Mouse (Mus musculus) embryonic facial prominence, embryonic 11.5 days (tissue): ENCODE measurements around the gene Ino80e. TPM values are rescaled to one million over a fixed set of nuclear protein-coding genes. Genes with fewer than 3 reads are reported as not detected.
"Not testable (repeated sequence)": the region's sequence is repeated elsewhere in the genome, so short reads cannot be mapped to it uniquely, and the experiment has no call there.

ENCODE experiments used
- ATAC-seq: fragments of 200-750 bp; cut with Nextera tagmentation; replicated peaks from 2 replicates; pipeline ENCODE4 v1.8.0; 2017; ENCODE audit warnings: low read depth; ENCODE audit not compliant: insufficient number of reproducible peaks, low FRiP score, low TSS enrichment
- DNase-seq: peaks from one replicate; pipeline ENCODE4 v3.0.0-alpha.2; 2015; ENCODE audit warnings: low spot score
- H3K27ac ChIP-seq: fragments of 300-500 bp; sonication (generic); replicated peaks from 2 replicates; pipeline ENCODE4 v1.5.1; 2014; ENCODE audit warnings: mild to moderate bottlenecking, low read depth, low read length, control low read depth
- H3K27me3 ChIP-seq: fragments of 300-500 bp; sonication (generic); 2 replicates; pipeline ENCODE4 v1.6.1; 2014; ENCODE audit warnings: mild to moderate bottlenecking, low read length, moderate library complexity, mixed read lengths; ENCODE audit not compliant: control insufficient read depth, insufficient read depth
- H3K36me3 ChIP-seq: fragments of 300-500 bp; sonication (generic); replicated peaks from 2 replicates; pipeline ENCODE4 v1.6.1; 2014; ENCODE audit warnings: low read depth, mild to moderate bottlenecking, low read length, moderate library complexity, mixed read lengths; ENCODE audit not compliant: control insufficient read depth, insufficient read depth
- H3K4me1 ChIP-seq: fragments of 300-500 bp; sonication (generic); 2 replicates; pipeline ENCODE4 v1.6.1; 2014; ENCODE audit warnings: low read length, mixed read lengths; ENCODE audit not compliant: control insufficient read depth, insufficient read depth
- H3K4me2 ChIP-seq: fragments of 300-500 bp; sonication (generic); 2 replicates; pipeline ENCODE4 v1.6.1; 2014; ENCODE audit warnings: low read depth, mild to moderate bottlenecking, control low read depth, low read length, moderate library complexity
- H3K4me3 ChIP-seq: fragments of 300-500 bp; sonication (generic); 2 replicates; pipeline ENCODE4 v1.5.1; 2014; ENCODE audit warnings: low read depth, low read length, control low read depth
- H3K9ac ChIP-seq: fragments of 300-500 bp; sonication (generic); replicated peaks from 2 replicates; pipeline ENCODE4 v1.6.1; 2014; ENCODE audit warnings: mild to moderate bottlenecking, control low read depth, low read length
- H3K9me3 ChIP-seq: fragments of 300-500 bp; sonication (generic); replicated peaks from 2 replicates; pipeline ENCODE4 v1.6.1; 2016; ENCODE audit warnings: mild to moderate bottlenecking, low read length, inconsistent platforms, mixed read lengths; ENCODE audit not compliant: control insufficient read depth
- WGBS: fragments of 180-500 bp; shearing (Covaris S2); extraction: QIAGEN DNeasy Blood & Tissue Kit; methylation state at CpG from one replicate; pipeline ENCODE4 v1.1.7; 2014; 5-methylcytosine and 5-hydroxymethylcytosine counted together
- polyA plus RNA-seq: library from polyadenylated mRNA; unstranded; fragments of >200 nt; fragmentation: Nextera tagmentation; extraction: Ambion mirVana; gene quantifications from 2 replicates; pipeline ENCODE4 v1.2.1, GENCODE M21; 2014

The Ino80e gene
- polyA plus RNA-seq, result 100 and 101 TPM in 2 replicates

DNA sequence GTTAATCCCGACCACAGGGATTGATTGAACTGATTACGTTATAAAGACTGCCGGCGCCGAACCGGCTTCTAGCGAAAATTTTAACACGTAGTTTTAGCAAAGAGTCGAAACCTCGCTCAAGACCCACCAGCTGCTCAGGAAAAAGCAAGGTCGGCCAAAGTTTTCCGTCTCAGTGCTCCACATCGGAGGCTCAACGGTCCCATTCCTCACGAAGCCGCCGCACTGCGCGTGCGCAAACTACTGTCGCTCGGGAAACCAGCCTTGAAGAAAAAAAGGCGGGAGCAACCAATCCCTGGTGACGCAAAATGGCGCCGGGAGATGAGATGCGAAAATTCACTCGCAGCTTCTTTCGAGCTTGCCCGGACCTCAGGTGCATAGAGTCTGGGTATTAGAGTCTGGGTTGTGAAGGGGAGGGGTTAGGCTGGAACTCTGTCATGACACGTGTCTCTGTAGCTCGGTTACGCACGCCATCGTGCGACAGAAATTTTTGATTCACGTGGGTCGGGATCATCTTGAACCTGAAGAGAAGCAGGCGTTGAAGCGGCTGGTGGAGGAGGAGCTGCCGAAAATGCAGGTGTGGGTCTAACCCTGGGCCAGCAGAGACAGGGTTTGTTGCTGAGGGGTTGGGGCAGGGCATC lies at the start of gene Ino80e:
Gene Ino80e, minus strand, starts transcription at position 231 of the 638 bp plus-strand sequence.
- Histone ChIP-seq H3K4me1 (peaks cover 6% of the 10 kb centered on the region), H3K36me3 (peaks cover 10% of the 10 kb centered on the region), H3K4me2 (peak within 1 kb of the TSS; percentile 81), H3K27ac (peak within 1 kb of the TSS; percentile 43), H3K27me3 (no peaks in the 10 kb centered on the region), H3K9me3 (no peaks in the 10 kb centered on the region), H3K9ac (peak within 1 kb of the TSS; percentile 75), H3K4me3 (peak within 1 kb of the TSS; percentile 46)
- peak; percentile 99 for DNase-seq
- WGBS, result under 1% methylated on average over 41 of the region's 41 CpGs
- ATAC-seq, result peak; percentile 29; the same call in 1 of the 2 replicates

DNA sequence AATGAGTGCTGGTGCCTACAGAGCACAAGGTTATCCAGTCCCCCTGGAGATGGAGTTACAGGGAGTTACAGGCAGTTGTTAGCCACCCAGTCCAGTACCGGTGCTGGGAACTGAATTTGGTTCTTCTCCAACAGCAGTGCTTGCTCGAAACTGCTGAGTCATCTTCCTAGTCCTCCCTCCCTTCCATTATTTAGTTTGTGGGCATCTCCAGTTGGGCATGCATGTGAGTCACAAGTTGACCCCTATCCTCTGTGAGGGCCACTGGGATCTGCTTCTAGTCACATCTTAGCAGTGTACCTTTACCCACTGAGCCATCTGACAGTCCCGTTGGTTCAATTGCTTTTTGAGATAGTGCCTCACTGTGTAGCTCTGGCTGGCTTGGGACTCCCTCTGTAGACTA lies 43.4 kb upstream of the Ino80e start:
- H3K4me2 ChIP-seq, result no peak overlapping the region
- H3K36me3 ChIP-seq, result no peaks in the 10 kb centered on the region
- H3K9ac ChIP-seq, result no peak overlapping the region
- H3K27me3 ChIP-seq, result no peaks in the 10 kb centered on the region
- no peaks in the 10 kb centered on the region for H3K9me3 ChIP-seq
- H3K4me3 ChIP-seq, result no peak overlapping the region
- no peak for DNase-seq
- no peak for ATAC-seq
- no peak overlapping the region for H3K27ac ChIP-seq
- H3K4me1 ChIP-seq, result no peaks in the 10 kb centered on the region
- 81% methylated on average over 3 of the region's 3 CpGs for WGBS

DNA sequence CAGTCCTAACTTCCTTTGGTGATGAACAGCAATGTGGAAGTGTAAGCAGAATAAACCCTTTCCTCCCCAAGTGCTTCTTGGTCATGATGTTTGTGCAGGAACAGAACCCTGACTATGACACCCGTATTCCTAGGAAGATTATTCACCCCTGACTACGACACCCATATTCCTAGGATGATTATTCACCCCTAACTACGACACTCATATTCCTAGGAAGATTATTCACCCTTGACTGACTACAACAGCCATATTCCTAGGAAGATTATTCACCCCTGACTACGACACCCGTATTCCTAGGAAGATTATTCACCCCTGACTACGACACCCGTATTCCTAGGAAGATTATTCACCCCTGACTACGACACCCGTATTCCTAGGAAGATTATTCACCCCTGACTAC lies 37.6 kb upstream of the Ino80e start:
- not testable (repeated sequence) for DNase-seq, H3K9me3 ChIP-seq, H3K4me1 ChIP-seq, H3K27me3 ChIP-seq, H3K4me3 ChIP-seq, H3K4me2 ChIP-seq, H3K36me3 ChIP-seq, H3K9ac ChIP-seq, ATAC-seq, H3K27ac ChIP-seq
- WGBS, result 93% methylated on average over 5 of the region's 9 CpGs

DNA sequence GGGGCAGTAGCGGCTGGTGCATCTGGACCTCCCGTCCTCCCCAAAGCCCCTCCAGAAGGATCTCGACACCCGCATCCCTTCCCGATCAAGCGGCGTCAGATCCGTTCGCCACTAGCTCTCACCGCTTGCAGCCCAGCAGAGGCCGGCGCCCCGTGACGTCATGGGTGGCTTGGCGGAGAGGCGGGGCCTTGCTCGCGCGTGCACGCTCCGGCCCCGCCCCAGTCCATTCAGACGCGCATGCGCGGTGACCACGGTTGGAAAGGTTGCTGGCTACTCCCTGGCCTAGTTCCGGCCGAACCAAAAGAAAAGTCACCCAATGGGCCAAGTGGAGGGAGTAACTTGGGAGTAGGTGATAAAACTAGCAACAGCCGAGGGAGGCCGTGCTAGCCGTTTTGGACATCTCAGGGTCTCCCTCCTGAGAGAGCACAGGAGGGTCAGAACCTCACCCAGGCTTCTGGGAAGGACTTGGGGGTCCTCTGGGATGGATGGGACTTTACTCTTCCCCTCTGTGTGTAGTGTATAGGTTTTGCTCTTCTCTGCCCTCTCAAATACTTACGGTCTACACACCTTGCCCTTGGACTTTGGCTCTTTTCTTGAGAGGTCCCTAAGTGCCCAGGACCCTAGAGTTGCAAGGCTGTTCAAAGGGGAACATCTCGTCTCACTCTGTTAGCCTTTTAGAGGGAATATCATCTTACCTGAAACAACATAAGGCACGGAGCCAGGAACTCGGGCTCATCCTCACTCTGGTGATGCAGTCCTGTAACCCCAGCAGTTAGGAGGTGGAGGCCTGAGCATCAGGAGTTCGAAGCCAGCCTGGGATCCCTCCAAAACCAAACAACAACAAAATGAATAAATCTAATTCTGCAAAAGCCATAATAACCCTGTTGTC lies 36.2 kb upstream of the Ino80e start:
- 0 out of 2 replicates have a peak overlapping the region, but pooled peaks have one; percentile 6 for H3K27ac ChIP-seq
- DNase-seq (peak; percentile 94), ATAC-seq (peak; percentile 89)
- H3K4me1 ChIP-seq, result no peaks in the 10 kb centered on the region; the same call in 1 of the 2 replicates
- H3K9ac ChIP-seq, result peak overlapping the region; percentile 81
- peak overlapping the region; percentile 84 for H3K4me2 ChIP-seq
- no peaks in the 10 kb centered on the region for H3K27me3 ChIP-seq
- H3K4me3 ChIP-seq, result peak overlapping the region; percentile 67
- H3K36me3 ChIP-seq, result no peaks in the 10 kb centered on the region
- no peaks in the 10 kb centered on the region for H3K9me3 ChIP-seq
- WGBS, result 12% methylated on average over 37 of the region's 37 CpGs

DNA sequence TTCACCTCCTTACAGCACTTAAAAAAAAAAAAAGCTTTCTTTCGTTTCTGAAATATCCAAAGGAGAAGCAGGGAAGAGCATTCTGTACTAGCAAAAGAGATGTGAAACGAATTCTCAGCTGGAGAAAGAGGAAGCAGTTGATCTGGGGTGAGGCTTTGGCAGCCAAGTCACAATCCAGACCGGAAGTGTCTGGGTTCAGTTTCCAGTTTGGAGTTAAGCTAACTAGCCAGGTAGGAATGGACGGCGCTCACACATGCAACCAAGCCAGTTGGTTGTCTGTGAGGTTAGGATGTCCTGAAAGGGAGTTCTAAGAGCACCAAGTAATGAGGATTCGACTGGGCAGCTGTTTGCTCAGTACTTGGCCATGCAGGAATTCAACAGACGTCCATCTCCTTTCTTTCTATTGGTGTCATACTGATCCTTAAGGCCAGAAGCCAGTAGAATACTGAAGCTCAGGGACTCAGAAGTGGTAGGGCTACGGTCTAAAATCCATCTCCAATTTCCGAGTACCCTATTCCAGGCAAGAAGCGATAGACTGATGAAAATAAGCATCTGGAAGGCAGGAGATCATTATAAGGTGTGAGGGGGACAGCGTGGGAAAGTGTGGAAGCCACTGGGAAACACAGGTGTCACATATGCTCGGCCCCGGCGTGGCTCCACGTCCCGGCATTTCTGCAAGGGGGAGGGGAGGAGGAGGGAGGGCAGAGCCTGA lies 35.4 kb upstream of the Ino80e start:
- ATAC-seq (no peak; the same call in 1 of the 2 replicates), DNase-seq (no peak)
- whole genome bisulfite sequencing, result 24% methylated on average over 15 of the region's 16 CpGs
- H3K9me3 ChIP-seq, result no peaks in the 10 kb centered on the region
- H3K4me3 ChIP-seq, result peak overlapping the region; percentile 67
- peak overlapping the region; percentile 84 for H3K4me2 ChIP-seq
- 0 out of 2 replicates have a peak overlapping the region, but pooled peaks have one; percentile 6 for H3K27ac ChIP-seq
- H3K27me3 ChIP-seq, result no peaks in the 10 kb centered on the region
- no peaks in the 10 kb centered on the region for H3K36me3 ChIP-seq
- H3K9ac ChIP-seq, result peak overlapping the region; percentile 81
- H3K4me1 ChIP-seq, result no peaks in the 10 kb centered on the region; the same call in 1 of the 2 replicates

DNA sequence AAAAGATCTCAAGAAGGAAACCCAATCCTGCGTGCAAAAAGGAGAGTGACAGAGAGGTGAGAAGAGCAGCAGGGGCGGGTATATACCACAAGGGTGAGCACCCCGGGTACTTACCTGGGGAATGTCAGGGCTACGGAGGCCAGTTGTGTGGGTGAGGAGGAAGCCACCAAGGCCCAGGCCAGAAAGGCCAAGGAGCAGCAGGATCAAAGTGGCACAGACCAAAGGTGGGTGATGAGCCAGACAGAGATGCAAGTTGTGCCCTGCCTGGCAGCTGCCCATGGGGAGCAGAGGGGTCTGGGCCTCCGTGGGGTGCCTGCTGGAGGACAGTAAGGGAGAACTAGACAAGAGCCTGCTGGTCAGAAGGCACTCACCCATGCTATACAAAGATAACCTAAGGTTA lies 34.7 kb upstream of the Ino80e start:
- H3K27me3 ChIP-seq, result no peaks in the 10 kb centered on the region
- H3K4me3 ChIP-seq, result no peak overlapping the region
- H3K27ac ChIP-seq, result no peak overlapping the region
- DNase-seq (no peak), ATAC-seq (no peak)
- no peaks in the 10 kb centered on the region; the same call in 1 of the 2 replicates for H3K4me1 ChIP-seq
- H3K4me2 ChIP-seq, result no peak overlapping the region
- no peaks in the 10 kb centered on the region for H3K36me3 ChIP-seq
- H3K9me3 ChIP-seq, result no peaks in the 10 kb centered on the region
- WGBS, result 86% methylated on average over 5 of the region's 5 CpGs
- H3K9ac ChIP-seq, result no peak overlapping the region

DNA sequence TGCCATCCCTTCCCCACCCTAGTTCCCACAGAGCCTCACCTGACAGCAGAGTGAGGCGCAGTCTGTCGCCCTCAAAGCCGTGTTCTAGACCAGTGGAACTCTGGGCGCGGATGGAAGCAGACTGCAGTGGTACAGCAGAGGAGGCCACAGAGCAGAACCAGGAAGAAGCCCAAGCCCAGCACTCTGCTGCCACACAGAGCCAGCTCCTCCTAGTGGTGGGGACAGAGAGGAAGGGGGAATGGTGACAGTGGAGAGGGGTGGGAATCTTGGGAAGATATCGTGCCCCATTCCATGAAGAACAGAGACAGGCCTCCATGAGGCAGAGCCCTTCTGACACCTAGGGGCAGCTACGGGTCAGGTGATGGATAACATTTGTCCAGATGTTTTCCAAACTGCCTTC lies 26.7 kb upstream of the Ino80e start:
- no peak for ATAC-seq
- WGBS, result 45% methylated on average over 7 of the region's 7 CpGs
- no peak overlapping the region for H3K4me2 ChIP-seq
- no peaks in the 10 kb centered on the region for H3K9me3 ChIP-seq
- H3K36me3 ChIP-seq, result no peaks in the 10 kb centered on the region
- no peaks in the 10 kb centered on the region for H3K27me3 ChIP-seq
- H3K4me1 ChIP-seq, result no peaks in the 10 kb centered on the region
- H3K9ac ChIP-seq, result no peak overlapping the region
- DNase-seq, result no peak
- H3K27ac ChIP-seq, result no peak overlapping the region
- H3K4me3 ChIP-seq, result no peak overlapping the region
